Mouse (Mus musculus): ENCODE results near the gene Tent4a.

GRCm38 (mm10) chr13:69523444-69524157, 10.8 kb downstream of the Tent4a start:
- no peak for TF ChIP-seq CTCF (IDR thresholded peaks at IDR 0.05; ENCODE audit: extremely low read depth, insufficient read depth, low read length)
- no peak for TF ChIP-seq POLR2A (IDR thresholded peaks at IDR 0.05; ENCODE audit: extremely low read depth, insufficient read depth, low read length)
